8 mouse cellular contexts compared by ENCODE assay signal in genomic region chr2:80266894-80267293, GRCm38 (mm10). TPM values are rescaled to one million over a fixed set of nuclear protein-coding genes. Genes with fewer than 3 reads are reported as not detected.
DNase-seq lines count a peak whose midpoint lies in the region; ATAC-seq and TF ChIP-seq lines count a peak whose summit lies in the region.

No protein-coding gene starts in this region.

- H3K27me3 ChIP-seq in forebrain, embryonic 11.5 days (ENCODE audit: control insufficient read depth, insufficient read depth, low read length) = no peaks in the 10 kb centered on the region
- H3K27me3 ChIP-seq in heart, postnatal 0 days (ENCODE audit: control insufficient read depth, insufficient read depth, low read length) = no peaks in the 10 kb centered on the region; the same call in 1 of the 2 replicates
- no peaks in the 10 kb centered on the region for H3K27me3 ChIP-seq in liver, embryonic 15.5 days
- H3K27me3 ChIP-seq in neural tube, embryonic 11.5 days (ENCODE audit: control insufficient read depth, insufficient read depth, low read length) = no peaks in the 10 kb centered on the region
- no peaks in the 10 kb centered on the region for H3K27me3 ChIP-seq in testis, adult 2 months (ENCODE audit: control insufficient read depth, insufficient read depth, low read length)

- no peak for TF ChIP-seq POLR2A in testis, adult 2 months (IDR thresholded peaks at IDR 0.05; ENCODE audit: control insufficient read depth, low read depth, low read length)

- TF ChIP-seq EP300 in heart, postnatal 0 days (IDR thresholded peaks at IDR 0.05; ENCODE audit: low read depth) = no peak

- no peak overlapping the region for H3K27ac ChIP-seq in forebrain, embryonic 11.5 days (ENCODE audit: low read depth, low read length)
- no peak overlapping the region for H3K27ac ChIP-seq in heart, postnatal 0 days (ENCODE audit: low read depth)
- H3K27ac ChIP-seq in liver, embryonic 15.5 days (replicated peaks) = no peak overlapping the region
- H3K27ac ChIP-seq in neural tube, embryonic 11.5 days (ENCODE audit: low read depth, low read length) = no peak overlapping the region
- no peak overlapping the region for H3K27ac ChIP-seq in testis, adult 2 months (ENCODE audit: control insufficient read depth, insufficient read depth, low read depth, low read length)

- H3K4me2 ChIP-seq in forebrain, embryonic 11.5 days (ENCODE audit: low read depth, low read length, severe bottlenecking) = no peak overlapping the region
- peak overlapping the region; percentile 39 for H3K4me2 ChIP-seq in heart, postnatal 0 days (ENCODE audit: low read depth, low read length)
- peak overlapping the region; percentile 14; the same call in 1 of the 2 replicates for H3K4me2 ChIP-seq in liver, embryonic 15.5 days
- no peak overlapping the region for H3K4me2 ChIP-seq in neural tube, embryonic 11.5 days (ENCODE audit: low read depth)

- WGBS in forebrain, embryonic 11.5 days = 21% methylated on average over 11 of the region's 11 CpGs
- 12% methylated on average over 11 of the region's 11 CpGs for WGBS in heart, postnatal 0 days
- WGBS in liver, embryonic 15.5 days (ENCODE audit: insufficient replicate concordance) = 8% methylated on average over 11 of the region's 11 CpGs
- 27% methylated on average over 11 of the region's 11 CpGs for WGBS in neural tube, embryonic 11.5 days

- peak; percentile 62 for ATAC-seq in forebrain, embryonic 11.5 days (replicated peaks; ENCODE audit: low FRiP score)
- no peak for ATAC-seq in heart, postnatal 0 days (ENCODE audit: insufficient read depth, low read depth)
- no peak for ATAC-seq in liver, embryonic 15.5 days (ENCODE audit: insufficient read depth)
- peak; percentile 36; the same call in 1 of the 2 replicates for ATAC-seq in neural tube, embryonic 11.5 days (ENCODE audit: insufficient read depth, low FRiP score, low TSS enrichment)

- no peak overlapping the region for H3K4me3 ChIP-seq in forebrain, embryonic 11.5 days (ENCODE audit: low read depth, low read length)
- H3K4me3 ChIP-seq in heart, postnatal 0 days (ENCODE audit: low read depth, low read length) = 0 out of 2 replicates have a peak overlapping the region, but pooled peaks have one; percentile 1
- no peak overlapping the region for H3K4me3 ChIP-seq in liver, embryonic 15.5 days (replicated peaks)
- no peak overlapping the region for H3K4me3 ChIP-seq in neural tube, embryonic 11.5 days (ENCODE audit: low read depth, low read length)
- H3K4me3 ChIP-seq in testis, adult 2 months (ENCODE audit: control insufficient read depth, low read depth, low read length) = no peak overlapping the region

- peak; percentile 67 for DNase-seq in ES-CJ7 (ENCODE audit: low read depth, low spot score)
- peak; percentile 52 for DNase-seq in brain, embryonic 18.5 days (ENCODE audit: low read depth, low spot score)
- DNase-seq in forebrain, embryonic 11.5 days (ENCODE audit: low spot score) = peak; percentile 76
- peak; percentile 70 for DNase-seq in heart, postnatal 0 days (ENCODE audit: low spot score)
- DNase-seq in kidney, postnatal 4 days = peak; percentile 81 to 83
- peak; percentile 75 for DNase-seq in neural tube, embryonic 11.5 days (ENCODE audit: low spot score)

- H3K9me3 ChIP-seq in forebrain, embryonic 11.5 days (ENCODE audit: control insufficient read depth, low read length) = no peaks in the 10 kb centered on the region
- no peaks in the 10 kb centered on the region for H3K9me3 ChIP-seq in heart, postnatal 0 days (replicated peaks; ENCODE audit: control insufficient read depth, low read length)
- no peaks in the 10 kb centered on the region for H3K9me3 ChIP-seq in liver, embryonic 15.5 days (replicated peaks)
- no peaks in the 10 kb centered on the region for H3K9me3 ChIP-seq in neural tube, embryonic 11.5 days (ENCODE audit: control insufficient read depth, low read length)

- H3K36me3 ChIP-seq in forebrain, embryonic 11.5 days (ENCODE audit: control insufficient read depth, insufficient read depth, low read length) = no peaks in the 10 kb centered on the region
- H3K36me3 ChIP-seq in heart, postnatal 0 days (replicated peaks; ENCODE audit: control insufficient read depth, insufficient read depth, low read length) = no peaks in the 10 kb centered on the region
- H3K36me3 ChIP-seq in liver, embryonic 15.5 days (replicated peaks) = no peaks in the 10 kb centered on the region
- no peaks in the 10 kb centered on the region for H3K36me3 ChIP-seq in neural tube, embryonic 11.5 days (ENCODE audit: control insufficient read depth, insufficient read depth, low read length)
- no peaks in the 10 kb centered on the region for H3K36me3 ChIP-seq in testis, adult 2 months (ENCODE audit: control insufficient read depth, insufficient read depth, low read length)

- H3K4me1 ChIP-seq in forebrain, embryonic 11.5 days (replicated peaks; ENCODE audit: control insufficient read depth, insufficient read depth, low read length) = no peaks in the 10 kb centered on the region
- H3K4me1 ChIP-seq in heart, postnatal 0 days (ENCODE audit: control insufficient read depth, insufficient read depth) = peaks cover 7% of the 10 kb centered on the region; the same call in 1 of the 2 replicates
- H3K4me1 ChIP-seq in liver, embryonic 15.5 days (replicated peaks) = no peaks in the 10 kb centered on the region
- H3K4me1 ChIP-seq in neural tube, embryonic 11.5 days (ENCODE audit: control insufficient read depth, insufficient read depth, low read length) = no peaks in the 10 kb centered on the region
- H3K4me1 ChIP-seq in testis, adult 2 months (ENCODE audit: control insufficient read depth, insufficient read depth, low read length) = no peaks in the 10 kb centered on the region

- peak; percentile 95 for TF ChIP-seq CTCF in heart, postnatal 0 days (IDR thresholded peaks at IDR 0.05; ENCODE audit: low read depth)
- TF ChIP-seq CTCF in testis, adult 2 months (IDR thresholded peaks at IDR 0.05; ENCODE audit: control insufficient read depth, insufficient read depth, insufficient replicate concordance, low read depth, low read length) = peak; percentile 70; the same call in 1 of the 2 replicates

- no peak overlapping the region for H3K9ac ChIP-seq in forebrain, embryonic 11.5 days (ENCODE audit: low read length)
- no peak overlapping the region for H3K9ac ChIP-seq in heart, postnatal 0 days (replicated peaks; ENCODE audit: low read depth, low read length)
- no peak overlapping the region for H3K9ac ChIP-seq in liver, embryonic 15.5 days
- H3K9ac ChIP-seq in neural tube, embryonic 11.5 days (ENCODE audit: low read length) = no peak overlapping the region

RNA-seq across cellular contexts. Expression of gene Prdx6b, which starts 25.4 kb away (rescaled TPM):
- not detected in 2 replicates for polyA plus RNA-seq in forebrain, embryonic 11.5 days (2014; fragmentation: Nextera tagmentation; extraction: Ambion mirVana)
- not detected in 2 replicates for total RNA-seq in heart, postnatal 0 days (2014; rRNA removed; ENCODE audit: low replicate concordance)
- polyA plus RNA-seq in heart, postnatal 0 days (2015; fragmentation: Nextera tagmentation; extraction: Ambion mirVana) = not detected in 2 replicates
- polyA plus RNA-seq in liver, embryonic 15.5 days (2015; fragmentation: Nextera tagmentation; extraction: Ambion mirVana) = not detected in 2 replicates
- not detected in 2 replicates for polyA plus RNA-seq in neural tube, embryonic 11.5 days (2014; fragmentation: Nextera tagmentation; extraction: Ambion mirVana)
- 164 and 179 TPM in 2 replicates for polyA plus RNA-seq in testis, adult 2 months (2012; rRNA removed)

RNA-seq across cellular contexts. Expression of gene Dnajc10, which starts 48.4 kb away (rescaled TPM):
- polyA plus RNA-seq in forebrain, embryonic 11.5 days (2014; fragmentation: Nextera tagmentation; extraction: Ambion mirVana) = 83.3 and 88.6 TPM in 2 replicates
- 36.4 and 45.2 TPM in 2 replicates for total RNA-seq in heart, postnatal 0 days (2014; rRNA removed; ENCODE audit: low replicate concordance)
- 29.6 and 30.8 TPM in 2 replicates for polyA plus RNA-seq in heart, postnatal 0 days (2015; fragmentation: Nextera tagmentation; extraction: Ambion mirVana)
- polyA plus RNA-seq in liver, embryonic 15.5 days (2015; fragmentation: Nextera tagmentation; extraction: Ambion mirVana) = 15.8 and 17.7 TPM in 2 replicates
- 96.0 and 96.6 TPM in 2 replicates for polyA plus RNA-seq in neural tube, embryonic 11.5 days (2014; fragmentation: Nextera tagmentation; extraction: Ambion mirVana)
- 26.6 and 27.2 TPM in 2 replicates for polyA plus RNA-seq in testis, adult 2 months (2012; rRNA removed)

Comparison
In these comparisons a context has a peak if more than half of its experiments do, and no peak if none do; other contexts are left out.
1. ATAC-seq: peak in forebrain, embryonic 11.5 days (single experiment) and neural tube, embryonic 11.5 days (single experiment); none in heart, postnatal 0 days (single experiment) and liver, embryonic 15.5 days (single experiment).
2. H3K4me2 ChIP-seq: peak in heart, postnatal 0 days (single experiment) and liver, embryonic 15.5 days (single experiment); none in forebrain, embryonic 11.5 days (single experiment) and neural tube, embryonic 11.5 days (single experiment).
3. RNA of gene Prdx6b, which starts 25.4 kb away (polyA plus RNA-seq): 164 to 179 TPM in testis, adult 2 months; not detected in heart, postnatal 0 days, not detected in liver, embryonic 15.5 days, not detected in forebrain, embryonic 11.5 days and not detected in neural tube, embryonic 11.5 days; every median in the first group is over 100 times any median in the second.
4. Peak in every context shown above with its lines, with median percentiles within 50 percentile points of each other: DNase-seq.